Mouse (Mus musculus) A20 (cell line): ENCODE results near the gene Aars.
"Not testable (repeated sequence)": the region's sequence is repeated elsewhere in the genome, so short reads cannot be mapped to it uniquely, and the experiment has no call there.

Experiments
- DNase-seq: peaks from one replicate; pipeline ENCODE4 v3.0.0-alpha.2; 2011; ENCODE audit warnings: low read depth, low spot score

The Aars gene

GRCm38 (mm10) chr8:111032916-111033315 is at the start of gene Aars:
Gene Aars, plus strand, starts transcription at chr8:111033144.
- DNase-seq = no peak

- DNase-seq = no peak
Measured at GRCm38 (mm10) chr8:110987805-110988744, 44.9 kb upstream of the Aars start.

- DNase-seq = no peak
Measured at GRCm38 (mm10) chr8:110990017-110990416, 42.9 kb upstream of the Aars start.

- DNase-seq = peak; percentile 45
Measured at GRCm38 (mm10) chr8:110996641-110997430, 36.1 kb upstream of the Aars start.

- DNase-seq = peak; percentile 93
Measured at GRCm38 (mm10) chr8:110997547-110998531, 35.1 kb upstream of the Aars start, which contains the start of gene Ddx19a. Gene Ddx19a, minus strand, starts transcription at chr8:110997800.

- not testable (repeated sequence) for DNase-seq
Measured at GRCm38 (mm10) chr8:111010230-111010991, 22.5 kb upstream of the Aars start.

- DNase-seq = not testable (repeated sequence)
Measured at GRCm38 (mm10) chr8:111026609-111027008, 6.3 kb upstream of the Aars start.

GRCm38 (mm10) chr8:111027391-111027937 is 5.5 kb upstream of the Aars start:
- peak; percentile 94 for DNase-seq

GRCm38 (mm10) chr8:111029589-111029988 is 3.4 kb upstream of the Aars start:
- peak; percentile 91 for DNase-seq

GRCm38 (mm10) chr8:111030045-111030444 is 2.9 kb upstream of the Aars start:
- peak; percentile 69 for DNase-seq

- DNase-seq = no peak
Measured at GRCm38 (mm10) chr8:111031572-111031971, 1.4 kb upstream of the Aars start, which contains the start of gene Ddx19b. Gene Ddx19b, minus strand, starts transcription at chr8:111031751.

GRCm38 (mm10) chr8:111033482-111034215 is 705 bp downstream of the Aars start:
- DNase-seq = peak; percentile 100

- DNase-seq = no peak
Measured at GRCm38 (mm10) chr8:111034276-111034675, 1.3 kb downstream of the Aars start.

GRCm38 (mm10) chr8:111036591-111036990 is 3.6 kb downstream of the Aars start:
- DNase-seq = no peak

GRCm38 (mm10) chr8:111042546-111042945 is 9.6 kb downstream of the Aars start:
- DNase-seq = no peak

GRCm38 (mm10) chr8:111044003-111044734 is 11.2 kb downstream of the Aars start:
- DNase-seq = no peak

GRCm38 (mm10) chr8:111048694-111049093 is 15.8 kb downstream of the Aars start:
- DNase-seq = no peak

- DNase-seq = no peak
Measured at GRCm38 (mm10) chr8:111049106-111049505, 16.2 kb downstream of the Aars start.
